Mouse (Mus musculus): ENCODE results near the gene Col4a4.

- TF ChIP-seq TAL1 (conservative IDR thresholded peaks at IDR 0.05; ENCODE audit: low read depth, low read length) (no peak), GATA1 (IDR thresholded peaks at IDR 0.05; ENCODE audit: borderline replicate concordance, low read length) (no peak), CTCF (IDR thresholded peaks at IDR 0.05; ENCODE audit: low read depth, low read length) (peak; percentile 44)
Measured at GRCm38 (mm10) chr1:82554443-82554850, 32.2 kb downstream of the Col4a4 start.

Data from G1E (cell line).